Mouse (Mus musculus): ENCODE results near the gene Pdgfc. TPM values are rescaled to one million over a fixed set of nuclear protein-coding genes. Genes with fewer than 3 reads are reported as not detected.

The Pdgfc gene
- total RNA-seq, 2 experiments from 2014 or later, result not detected

DNA sequence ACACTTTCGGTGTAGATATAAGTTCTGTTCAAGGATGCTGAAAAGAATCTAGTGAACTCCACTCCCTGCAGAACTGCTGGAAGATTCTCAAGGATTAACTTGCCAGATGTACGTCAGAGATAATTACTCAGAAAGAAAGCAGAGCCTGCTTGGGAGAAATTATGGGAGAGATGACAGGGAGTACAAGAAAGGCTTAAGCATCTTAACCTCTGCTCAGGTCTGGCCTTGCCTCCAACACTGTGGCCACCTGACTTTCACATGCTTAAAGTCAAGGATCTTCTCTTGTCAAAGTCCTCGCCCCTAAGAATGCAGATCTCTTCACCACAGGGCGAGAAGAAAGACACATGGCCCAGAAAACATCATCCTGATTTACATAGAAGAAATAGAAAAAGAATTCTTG lies 185.5 kb downstream of the Pdgfc start:
- no peak for ATAC-seq (replicated peaks; ENCODE audit: low FRiP score, poor library complexity, severe bottlenecking)

DNA sequence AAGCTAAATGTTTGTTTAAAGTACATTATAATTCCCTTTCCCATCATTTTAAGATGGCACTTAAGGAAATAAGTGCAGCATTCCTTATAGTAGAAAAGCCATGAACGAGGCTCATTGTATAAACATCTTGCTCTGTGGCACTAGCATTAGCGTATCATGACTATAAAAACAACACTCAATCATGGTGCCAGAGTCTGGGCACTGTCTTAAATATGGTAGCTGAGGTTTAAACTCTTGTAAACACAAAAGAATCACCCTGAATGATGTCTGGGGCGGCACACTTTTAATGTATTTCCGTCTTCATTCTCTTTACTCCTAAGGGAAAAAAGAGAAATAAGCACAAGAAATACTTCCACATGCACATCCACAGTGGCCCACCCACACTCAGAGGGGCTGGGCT lies 192.1 kb downstream of the Pdgfc start:
- ATAC-seq (replicated peaks; ENCODE audit: low FRiP score, poor library complexity, severe bottlenecking), result no peak

DNA sequence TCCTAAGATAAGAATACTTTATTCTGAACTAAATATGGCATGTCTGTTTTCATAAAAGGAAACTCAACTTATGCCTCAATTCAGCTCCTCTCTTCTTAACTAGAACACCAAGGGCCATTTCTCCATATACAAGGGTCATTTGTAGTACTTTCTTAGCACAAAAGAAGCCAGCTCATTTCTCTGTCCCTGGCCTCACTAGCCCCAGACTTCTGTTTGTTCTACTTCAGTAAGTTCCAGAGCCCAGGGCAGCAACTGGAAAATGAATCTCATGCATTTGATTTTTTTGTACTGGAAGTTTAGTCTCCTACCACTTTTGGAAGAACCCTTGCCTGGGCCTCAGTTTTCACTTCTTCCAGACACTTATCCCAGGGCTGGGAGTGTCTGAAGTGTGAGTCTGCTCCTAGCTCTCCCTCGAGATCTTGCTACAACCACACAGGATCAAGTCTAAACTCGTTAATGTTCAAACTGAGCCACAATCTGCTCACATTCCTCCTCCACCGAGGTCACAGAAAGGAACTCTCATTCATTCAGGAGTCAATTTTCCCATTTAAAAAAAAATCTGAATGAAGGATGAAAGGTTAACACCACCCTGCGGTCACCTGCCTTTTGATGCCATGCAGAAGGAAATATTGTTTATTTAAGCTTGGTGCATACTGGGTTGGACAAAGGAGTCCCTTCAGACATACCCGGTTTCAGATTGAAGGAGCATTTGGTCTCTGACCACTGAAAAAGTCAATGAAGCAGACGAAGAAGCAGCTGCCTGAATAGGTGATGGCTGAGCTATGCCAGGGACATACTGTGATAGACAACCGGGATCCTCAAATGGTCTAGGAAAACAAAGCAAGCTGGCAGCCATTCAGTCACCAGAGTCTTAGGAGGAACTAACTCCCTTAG lies 206.7 kb downstream of the Pdgfc start:
- no peak for ATAC-seq (replicated peaks; ENCODE audit: low FRiP score, poor library complexity, severe bottlenecking)

DNA sequence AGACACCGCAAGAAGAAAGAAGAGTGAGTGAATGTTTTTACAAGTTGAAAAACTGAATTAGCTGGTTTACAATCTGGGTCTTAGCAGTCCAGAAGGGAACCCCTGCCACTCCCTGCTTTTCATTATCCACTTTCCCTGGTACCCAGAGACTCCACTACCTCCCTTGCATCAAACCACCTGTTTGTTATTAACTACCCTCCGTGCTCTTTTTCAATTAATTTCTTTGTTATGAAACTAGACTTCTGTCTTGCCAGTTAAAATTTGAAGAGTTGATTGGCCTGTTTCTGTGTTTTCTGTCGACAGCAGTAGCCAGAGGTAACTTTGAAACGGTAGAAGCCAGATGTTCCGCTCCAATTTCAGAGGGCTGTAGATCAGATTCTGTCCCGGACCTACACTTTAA lies 207.4 kb downstream of the Pdgfc start:
- no peak for ATAC-seq (replicated peaks; ENCODE audit: low FRiP score, poor library complexity, severe bottlenecking)

DNA sequence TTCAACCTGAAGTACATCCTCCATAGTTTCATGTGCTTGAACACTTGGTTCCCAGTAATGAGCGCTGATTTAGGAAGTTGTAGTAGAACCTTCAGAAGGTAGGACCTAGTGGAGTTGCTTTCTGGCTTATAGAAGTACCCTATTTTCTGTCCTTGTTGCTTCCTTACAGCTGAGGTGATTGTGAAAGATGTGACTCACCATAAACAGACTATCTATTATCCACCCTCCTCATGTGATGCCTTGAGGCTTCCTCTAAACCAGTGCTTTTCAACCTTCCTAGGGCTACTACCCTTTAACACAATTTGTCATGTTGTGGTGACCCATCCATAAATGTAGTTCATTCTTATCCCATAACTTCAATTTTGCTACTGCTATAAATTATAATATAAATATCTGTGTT lies 226.6 kb downstream of the Pdgfc start:
- no peak for ATAC-seq (replicated peaks; ENCODE audit: low FRiP score, poor library complexity, severe bottlenecking)

Other genes with a start within 250 kb of the Pdgfc start
- not detected in 2 replicates for gene Gria2, start 233.6 kb upstream of the Pdgfc start, total RNA-seq (2015; ENCODE audit: low replicate concordance)
- gene Gria2, start 233.6 kb upstream of the Pdgfc start, total RNA-seq (2017; ENCODE audit: low replicate concordance), result not detected in 2 replicates
- not detected in 2 replicates for gene Glrb, start 122.8 kb upstream of the Pdgfc start, total RNA-seq (2015; ENCODE audit: low replicate concordance)
- gene Glrb, start 122.8 kb upstream of the Pdgfc start, total RNA-seq (2017; ENCODE audit: low replicate concordance), result not detected in 2 replicates